Mouse (Mus musculus) neural tube, embryonic 14.5 days (tissue): ENCODE results near the gene Clk4. TPM values are rescaled to one million over a fixed set of nuclear protein-coding genes. Genes with fewer than 3 reads are reported as not detected.
A peak's percentile ranks its signal among the peaks of the same experiment; 100 is the strongest.

ENCODE experiments used
- ATAC-seq: fragments of 200-750 bp; cut with Nextera tagmentation; 2 replicates; pipeline ENCODE4 v1.8.0; 2017; ENCODE audit warnings: low read depth, mild to moderate bottlenecking, moderate TSS enrichment, moderate library complexity
- H3K27ac ChIP-seq: fragments of 300-500 bp; sonication (generic); 2 replicates; pipeline ENCODE4 v1.5.1; 2014; ENCODE audit warnings: low read depth, mild to moderate bottlenecking, control low read depth, low read length, moderate library complexity, mixed read lengths
- H3K27me3 ChIP-seq: fragments of 300-500 bp; sonication (generic); 2 replicates; pipeline ENCODE4 v1.6.1; 2014; ENCODE audit warnings: low read length; ENCODE audit not compliant: control insufficient read depth, insufficient read depth
- H3K36me3 ChIP-seq: fragments of 300-500 bp; sonication (generic); 2 replicates; pipeline ENCODE4 v1.6.1; 2014; ENCODE audit warnings: low read length, mixed read lengths; ENCODE audit not compliant: control insufficient read depth, insufficient read depth
- H3K4me1 ChIP-seq: fragments of 300-500 bp; sonication (generic); 2 replicates; pipeline ENCODE4 v1.6.1; 2014; ENCODE audit warnings: low read length; ENCODE audit not compliant: control insufficient read depth, insufficient read depth
- H3K4me2 ChIP-seq: fragments of 300-500 bp; sonication (generic); 2 replicates; pipeline ENCODE4 v1.6.1; 2014; ENCODE audit warnings: mild to moderate bottlenecking, low read depth, low read length, control low read depth
- H3K4me3 ChIP-seq: fragments of 300-500 bp; sonication (generic); 2 replicates; pipeline ENCODE4 v1.5.1; 2014; ENCODE audit warnings: low read depth, low read length, control low read depth, mixed read lengths
- H3K9ac ChIP-seq: fragments of 300-500 bp; sonication (generic); replicated peaks from 2 replicates; pipeline ENCODE4 v1.6.1; 2014; ENCODE audit warnings: low read depth, mild to moderate bottlenecking, control low read depth, low read length, mixed read lengths
- H3K9me3 ChIP-seq: fragments of 300-500 bp; sonication (generic); 2 replicates; pipeline ENCODE4 v1.6.1; 2016; ENCODE audit warnings: low read length; ENCODE audit not compliant: control insufficient read depth
- WGBS: fragments of 180-500 bp; shearing (Covaris S2); extraction: QIAGEN DNeasy Blood & Tissue Kit; methylation state at CpG from one replicate; pipeline ENCODE4 v1.1.7; 2014; 5-methylcytosine and 5-hydroxymethylcytosine counted together
- polyA plus RNA-seq: library from polyadenylated mRNA; unstranded; fragments of >200 nt; fragmentation: Nextera tagmentation; extraction: Ambion mirVana; gene quantifications from 2 replicates; pipeline ENCODE4 v1.2.1, GENCODE M21; 2014

The Clk4 gene
- polyA plus RNA-seq, 1 experiment from 2014 or later = 153 TPM

- 89% methylated on average over 4 of the region's 4 CpGs for WGBS
- no peak for ATAC-seq
- Histone ChIP-seq H3K4me1 (no peaks in the 10 kb centered on the region), H3K9me3 (no peaks in the 10 kb centered on the region), H3K27ac (no peak overlapping the region), H3K36me3 (no peaks in the 10 kb centered on the region), H3K9ac (no peak overlapping the region), H3K27me3 (no peaks in the 10 kb centered on the region), H3K4me3 (no peak overlapping the region), H3K4me2 (no peak overlapping the region)
These were observed 37.2 kb downstream of the Clk4 start for GRCm38 (mm10) chr11:51298691-51299090.

GRCm38 (mm10) chr11:51302396-51302795 is 40.9 kb downstream of the Clk4 start:
- no peak overlapping the region for H3K4me3 ChIP-seq
- H3K4me1 ChIP-seq = no peaks in the 10 kb centered on the region
- H3K4me2 ChIP-seq = no peak overlapping the region
- H3K9me3 ChIP-seq = no peaks in the 10 kb centered on the region
- no peak overlapping the region for H3K9ac ChIP-seq
- no peak overlapping the region for H3K27ac ChIP-seq
- no peak for ATAC-seq
- H3K36me3 ChIP-seq = no peaks in the 10 kb centered on the region
- 69% methylated on average over 5 of the region's 5 CpGs for WGBS
- H3K27me3 ChIP-seq = no peaks in the 10 kb centered on the region

- no peak overlapping the region for H3K4me2 ChIP-seq
- no peaks in the 10 kb centered on the region for H3K36me3 ChIP-seq
- no peaks in the 10 kb centered on the region for H3K27me3 ChIP-seq
- no peak for ATAC-seq
- H3K4me1 ChIP-seq = no peaks in the 10 kb centered on the region
- WGBS = 58% methylated on average over 12 of the region's 12 CpGs
- H3K9me3 ChIP-seq = no peaks in the 10 kb centered on the region
- no peak overlapping the region for H3K9ac ChIP-seq
- H3K27ac ChIP-seq = no peak overlapping the region
- no peak overlapping the region for H3K4me3 ChIP-seq
These were observed 42.5 kb downstream of the Clk4 start for GRCm38 (mm10) chr11:51303981-51304553.

- no peaks in the 10 kb centered on the region for H3K9me3 ChIP-seq
- no peak for ATAC-seq
- no peak overlapping the region for H3K4me2 ChIP-seq
- H3K27ac ChIP-seq = no peak overlapping the region
- no peak overlapping the region for H3K4me3 ChIP-seq
- no peaks in the 10 kb centered on the region for H3K36me3 ChIP-seq
- H3K4me1 ChIP-seq = no peaks in the 10 kb centered on the region
- H3K27me3 ChIP-seq = no peaks in the 10 kb centered on the region
- WGBS = 75% methylated on average over 5 of the region's 5 CpGs
- no peak overlapping the region for H3K9ac ChIP-seq
These were observed 46.8 kb downstream of the Clk4 start for GRCm38 (mm10) chr11:51308306-51308705.

- Histone ChIP-seq H3K4me2 (no peak overlapping the region), H3K9ac (no peak overlapping the region), H3K4me1 (no peaks in the 10 kb centered on the region), H3K9me3 (no peaks in the 10 kb centered on the region), H3K4me3 (no peak overlapping the region), H3K27me3 (no peaks in the 10 kb centered on the region), H3K27ac (no peak overlapping the region), H3K36me3 (no peaks in the 10 kb centered on the region)
- 77% methylated on average over 8 of the region's 8 CpGs for WGBS
- ATAC-seq = peak; percentile 60; the same call in 1 of the 2 replicates
These were observed 50.3 kb downstream of the Clk4 start for GRCm38 (mm10) chr11:51311846-51312245.

- Histone ChIP-seq H3K4me1 (no peaks in the 10 kb centered on the region), H3K9me3 (0 out of 2 replicates have a peak, but pooled peaks cover 2% of the 10 kb centered on the region), H3K27me3 (no peaks in the 10 kb centered on the region), H3K4me2 (no peak overlapping the region), H3K36me3 (no peaks in the 10 kb centered on the region), H3K27ac (no peak overlapping the region), H3K9ac (no peak overlapping the region), H3K4me3 (no peak overlapping the region)
- 82% methylated on average over 7 of the region's 7 CpGs for WGBS
- no peak for ATAC-seq
These were observed 54.7 kb downstream of the Clk4 start for GRCm38 (mm10) chr11:51315991-51316810.

- Histone ChIP-seq H3K9ac (no peak overlapping the region), H3K36me3 (no peaks in the 10 kb centered on the region), H3K4me1 (no peaks in the 10 kb centered on the region), H3K4me3 (no peak overlapping the region), H3K4me2 (no peak overlapping the region), H3K27ac (no peak overlapping the region), H3K27me3 (no peaks in the 10 kb centered on the region), H3K9me3 (0 out of 2 replicates have a peak, but pooled peaks cover 2% of the 10 kb centered on the region)
- no peak for ATAC-seq
These were observed 59.1 kb downstream of the Clk4 start for GRCm38 (mm10) chr11:51320609-51321008.

- ATAC-seq = no peak
- Histone ChIP-seq H3K9ac (no peak overlapping the region), H3K27ac (no peak overlapping the region), H3K4me1 (no peaks in the 10 kb centered on the region), H3K4me3 (no peak overlapping the region), H3K27me3 (no peaks in the 10 kb centered on the region), H3K9me3 (no peaks in the 10 kb centered on the region), H3K36me3 (no peaks in the 10 kb centered on the region), H3K4me2 (no peak overlapping the region)
- 56% methylated on average over 6 of the region's 6 CpGs for WGBS
These were observed 65.4 kb downstream of the Clk4 start for GRCm38 (mm10) chr11:51326908-51327307.

- Histone ChIP-seq H3K4me3 (no peak overlapping the region), H3K27ac (no peak overlapping the region), H3K9ac (no peak overlapping the region), H3K36me3 (no peaks in the 10 kb centered on the region), H3K27me3 (no peaks in the 10 kb centered on the region), H3K4me1 (no peaks in the 10 kb centered on the region), H3K9me3 (no peaks in the 10 kb centered on the region), H3K4me2 (no peak overlapping the region)
- no peak for ATAC-seq
- WGBS = 89% methylated on average over 12 of the region's 12 CpGs
These were observed 66.9 kb downstream of the Clk4 start for GRCm38 (mm10) chr11:51328387-51328942.
